ENCODE assay signal across 14 mouse cellular contexts in the genomic region with DNA sequence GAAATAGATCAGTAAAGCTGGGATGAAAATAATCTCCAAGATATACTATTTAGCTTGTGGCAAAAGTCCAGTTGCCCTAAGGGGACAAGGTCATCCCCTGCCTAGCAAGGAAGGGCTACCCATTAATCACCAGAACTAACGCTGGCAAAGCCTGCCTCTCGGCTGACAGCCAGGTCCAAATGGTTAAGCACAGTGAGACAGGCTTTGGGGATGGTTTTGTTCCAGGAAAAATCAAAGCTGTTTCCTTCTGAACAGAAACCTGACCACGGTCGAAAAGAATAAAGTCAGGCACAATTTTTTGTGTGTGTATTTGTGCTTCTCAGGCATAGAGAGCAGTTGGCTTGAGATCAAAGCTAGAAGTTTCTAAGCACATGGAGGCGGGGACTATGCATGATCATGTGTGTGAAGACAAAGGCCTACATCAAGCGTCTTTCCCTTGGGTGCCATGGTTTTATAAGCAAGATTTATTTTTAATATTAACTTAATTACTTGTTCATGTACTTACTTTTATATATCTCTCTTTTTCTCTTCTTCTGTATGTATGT.
A peak's percentile ranks its signal among the peaks of the same experiment; 100 is the strongest.
DNase-seq lines count a peak whose midpoint lies in the region; ATAC-seq and TF ChIP-seq lines count a peak whose summit lies in the region.
"Had no signal": no experiment of that assay in that cellular context is flagged by ENCODE, and none has a peak within 500 bp of the region (broad histone marks: within the 10 kb centered on the region; RNA-seq: fewer than 3 reads in every experiment).

No protein-coding gene starts in this region.

- peak; percentile 30 to 55 for DNase-seq in cerebellum, postnatal 25 days
- DNase-seq in cerebellum, adult 18-20 months = no peak
- DNase-seq in left cerebral cortex, postnatal 4 days = peak; percentile 74
- no peak for DNase-seq in left cerebral cortex, adult 2 months (ENCODE audit: extremely low spot score in 1 of 2, low spot score in 2 of 2)
- peak; percentile 90 to 93 for DNase-seq in adrenal gland, adult (ENCODE audit: inconsistent age in 2 of 2, low spot score in 1 of 2)
- DNase-seq in gonadal fat pad, adult 2 months (ENCODE audit: low read depth) = peak; percentile 51
- no peak for DNase-seq in spleen, postnatal 10 days (ENCODE audit: low spot score in 2 of 2)
- DNase-seq: heart, adult 18-20 months; heart, postnatal 10 days; layer of hippocampus, postnatal 36 days; lung, adult 18-20 months; right cerebral cortex, adult 18-20 months had no signal

- no peak overlapping the region for H3K27ac ChIP-seq in left cerebral cortex, adult 2 months
- H3K27ac ChIP-seq: limb, embryonic 13.5 days had no signal

- no peak for ATAC-seq in megakaryocyte progenitor cell, adult 5-6 weeks (replicated peaks; ENCODE audit: poor library complexity)

- intact Hi-C loops in left cerebral cortex, postnatal 4 days (cut with DNase I) = no loop called here
- intact Hi-C loops in left cerebral cortex, adult 2 months (cut with DNase I) = no loop called here

- TF ChIP-seq CTCF in left cerebral cortex, adult 2 months (IDR thresholded peaks at IDR 0.05) = no peak

- H3K4me3 ChIP-seq in left cerebral cortex, adult 2 months = no peak overlapping the region
- H3K4me3 ChIP-seq: limb, embryonic 13.5 days had no signal

Comparison
In these comparisons a context has a peak if more than half of its experiments do, and no peak if none do; other contexts are left out.
1. DNase-seq: peak in cerebellum, postnatal 25 days (2 of 2), left cerebral cortex, postnatal 4 days (single experiment), adrenal gland, adult (2 of 2) and gonadal fat pad, adult 2 months (single experiment); none in cerebellum, adult 18-20 months (0 of 2), left cerebral cortex, adult 2 months (0 of 2) and spleen, postnatal 10 days (0 of 2).